ENCODE assay signal across 8 mouse cellular contexts in genomic region chr11:98954373-98954772, GRCm38 (mm10). TPM values are rescaled to one million over a fixed set of nuclear protein-coding genes. Genes with fewer than 3 reads are reported as not detected.
DNase-seq lines count a peak whose midpoint lies in the region; ATAC-seq and TF ChIP-seq lines count a peak whose summit lies in the region.

No protein-coding gene starts in this region.

- no peak for TF ChIP-seq POLR2A in brain, embryonic 14.5 days (IDR thresholded peaks at IDR 0.05; ENCODE audit: borderline replicate concordance, extremely low read depth, insufficient read depth, insufficient read length, poor library complexity, severe bottlenecking)
- no peak for TF ChIP-seq POLR2A in heart, adult 2 months (IDR thresholded peaks at IDR 0.05; ENCODE audit: insufficient read depth, low read depth, low read length)
- TF ChIP-seq POLR2A in kidney, adult 2 months (IDR thresholded peaks at IDR 0.05; ENCODE audit: low read depth, low read length), result no peak
- no peak for TF ChIP-seq POLR2A in olfactory bulb, adult 2 months (IDR thresholded peaks at IDR 0.05; ENCODE audit: insufficient read depth, low read depth, low read length)

- H3K9me3 ChIP-seq in lung, embryonic 15.5 days, result no peaks in the 10 kb centered on the region

- H3K4me1 ChIP-seq in heart, adult 2 months (ENCODE audit: control insufficient read depth, insufficient read depth, low read length), result peaks cover 35% of the 10 kb centered on the region
- peaks cover 49% of the 10 kb centered on the region for H3K4me1 ChIP-seq in kidney, adult 2 months (ENCODE audit: control insufficient read depth, insufficient read depth, low read length)
- peaks cover 79% of the 10 kb centered on the region for H3K4me1 ChIP-seq in lung, embryonic 15.5 days
- peaks cover 53% of the 10 kb centered on the region for H3K4me1 ChIP-seq in olfactory bulb, adult 2 months (ENCODE audit: control insufficient read depth, insufficient read depth, low read length)

- DNase-seq in left cerebral cortex, postnatal 4 days, result peak; percentile 79
- no peak for DNase-seq in left cerebral cortex, adult 9 months (ENCODE audit: low spot score in 2 of 2)
- DNase-seq in brain, embryonic 14.5 days (ENCODE audit: low read depth), result peak; percentile 76
- DNase-seq in heart, adult 2 months, result peak; percentile 80 to 84
- peak; percentile 84 for DNase-seq in kidney, adult 2 months

- peak; percentile 84 for TF ChIP-seq CTCF in brain, embryonic 14.5 days (IDR thresholded peaks at IDR 0.05; ENCODE audit: borderline replicate concordance, extremely low read depth, insufficient read depth, insufficient read length)
- TF ChIP-seq CTCF in heart, adult 2 months (IDR thresholded peaks at IDR 0.05), result peak; percentile 94
- TF ChIP-seq CTCF in kidney, adult 2 months (conservative IDR thresholded peaks at IDR 0.05; ENCODE audit: insufficient read depth, insufficient read length, low read depth, low read length), result peak; percentile 57
- peak; percentile 77 for TF ChIP-seq CTCF in olfactory bulb, adult 2 months (IDR thresholded peaks at IDR 0.05; ENCODE audit: insufficient read depth, low read depth, low read length)

- H3K27ac ChIP-seq in heart, adult 2 months, result peak overlapping the region; percentile 36
- H3K27ac ChIP-seq in kidney, adult 2 months (ENCODE audit: insufficient read depth, low read depth, low read length), result peak overlapping the region; percentile 68; the same call in 1 of the 2 replicates
- peak overlapping the region; percentile 85 for H3K27ac ChIP-seq in lung, embryonic 15.5 days
- no peak overlapping the region for H3K27ac ChIP-seq in olfactory bulb, adult 2 months (ENCODE audit: insufficient read depth, low read depth, low read length)

- 4% methylated on average over 10 of the region's 10 CpGs for WGBS in heart, adult 2 months
- 15% methylated on average over 10 of the region's 10 CpGs for WGBS in kidney, adult 2 months
- 8% methylated on average over 10 of the region's 10 CpGs for WGBS in lung, embryonic 15.5 days
- WGBS in olfactory bulb, adult 2 months, result 7% methylated on average over 10 of the region's 10 CpGs

- H3K9ac ChIP-seq in heart, adult 2 months (ENCODE audit: low read depth, low read length), result no peak overlapping the region
- H3K9ac ChIP-seq in lung, embryonic 15.5 days, result no peak overlapping the region

- no peaks in the 10 kb centered on the region for H3K79me2 ChIP-seq in heart, adult 2 months (replicated peaks; ENCODE audit: control insufficient read depth, insufficient read depth, low read length)

- peaks cover 6% of the 10 kb centered on the region; the same call in 1 of the 2 replicates for H3K36me3 ChIP-seq in heart, adult 2 months (ENCODE audit: control insufficient read depth, insufficient read depth, low read length)
- H3K36me3 ChIP-seq in kidney, adult 2 months (ENCODE audit: control insufficient read depth, insufficient read depth, low read length), result no peaks in the 10 kb centered on the region
- peaks cover 18% of the 10 kb centered on the region for H3K36me3 ChIP-seq in lung, embryonic 15.5 days

- no peak overlapping the region; the same call in 1 of the 2 replicates for H3K4me3 ChIP-seq in heart, adult 2 months
- H3K4me3 ChIP-seq in kidney, adult 2 months (ENCODE audit: insufficient read depth, low read depth, low read length), result no peak overlapping the region
- peak overlapping the region; percentile 7; the same call in 1 of the 2 replicates for H3K4me3 ChIP-seq in lung, embryonic 15.5 days
- no peak overlapping the region for H3K4me3 ChIP-seq in olfactory bulb, adult 2 months (ENCODE audit: insufficient read depth, low read depth, low read length)

- no peaks in the 10 kb centered on the region for H3K27me3 ChIP-seq in heart, adult 2 months (ENCODE audit: control insufficient read depth, insufficient read depth, low read length)
- no peaks in the 10 kb centered on the region for H3K27me3 ChIP-seq in kidney, adult 2 months (replicated peaks; ENCODE audit: control insufficient read depth, insufficient read depth, low read length)
- no peaks in the 10 kb centered on the region for H3K27me3 ChIP-seq in lung, embryonic 15.5 days

- peak overlapping the region; percentile 42 for H3K4me2 ChIP-seq in lung, embryonic 15.5 days

- TF ChIP-seq EP300 in heart, adult 2 months (IDR thresholded peaks at IDR 0.05; ENCODE audit: insufficient read depth, low read depth, low read length), result peak; percentile 50; the same call in 1 of the 2 replicates

- intact Hi-C loops in left cerebral cortex, postnatal 4 days (cut with DNase I), result no loop called here
- intact Hi-C loops in heart, adult 2 months (cut with DNase I), result loop anchor here (1.0 kb wide), 1 partner anchor 18 kb away; no protein-coding TSS in a partner anchor

- peak; percentile 80 for ATAC-seq in lung, embryonic 15.5 days (ENCODE audit: borderline replicate concordance, extremely low read depth, low FRiP score, low TSS enrichment)
- ATAC-seq in granulocyte monocyte progenitor cell, adult 5-6 weeks (replicated peaks; ENCODE audit: poor library complexity, severe bottlenecking), result no peak

RNA-seq across cellular contexts. Expression of gene Rara, which starts 26.8 kb away (rescaled TPM):
- 10 to 100 TPM; 20.3 to 21.5 TPM for total RNA-seq in left cerebral cortex, postnatal 4 days (2021)
- 8.4 and 14.4 TPM in 2 replicates for polyA plus RNA-seq in brain, embryonic 14.5 days (2012; rRNA removed)
- 10 to 100 TPM; 10.1 to 12.8 TPM for total RNA-seq in heart, adult 2 months (2021)
- polyA plus RNA-seq in heart, adult 2 months (2012; rRNA removed), result 7.1 and 10.9 TPM in 2 replicates
- 18.0 and 19.6 TPM in 2 replicates for polyA plus RNA-seq in kidney, adult 2 months (2012; rRNA removed)
- 36.5 and 38.4 TPM in 2 replicates for polyA plus RNA-seq in lung, embryonic 15.5 days (2015; fragmentation: Nextera tagmentation; extraction: Ambion mirVana)
- polyA plus RNA-seq in olfactory bulb, adult 2 months (2012; ENCODE audit: insufficient read depth, insufficient read length, low replicate concordance, missing spikeins), result not detected in 2 replicates
- 3.8 and 8.8 TPM in 2 replicates for total RNA-seq in granulocyte monocyte progenitor cell, adult 5-6 weeks (2014; fragmentation: Nextera tagmentation)
- 1.9 and 3.1 TPM in 2 replicates for total RNA-seq in granulocyte monocyte progenitor cell, adult 5-6 weeks (2017)

RNA-seq across cellular contexts. Expression of gene Gjd3, which starts 28.4 kb away (rescaled TPM):
- 1 to 10 TPM; 2.2 to 3.4 TPM for total RNA-seq in left cerebral cortex, postnatal 4 days (2021)
- polyA plus RNA-seq in brain, embryonic 14.5 days (2012; rRNA removed), result 2.5 and 2.9 TPM in 2 replicates
- total RNA-seq in heart, adult 2 months (2021), result under 1 TPM; 0.27 to 0.31 TPM
- polyA plus RNA-seq in heart, adult 2 months (2012; rRNA removed), result 0.94 and 1.6 TPM in 2 replicates
- 0.34 and 0.57 TPM in 2 replicates for polyA plus RNA-seq in kidney, adult 2 months (2012; rRNA removed)
- 0.20 and 0.61 TPM in 2 replicates for polyA plus RNA-seq in lung, embryonic 15.5 days (2015; fragmentation: Nextera tagmentation; extraction: Ambion mirVana)
- polyA plus RNA-seq in olfactory bulb, adult 2 months (2012; ENCODE audit: insufficient read depth, insufficient read length, low replicate concordance, missing spikeins), result not detected in 2 replicates
- total RNA-seq in granulocyte monocyte progenitor cell, adult 5-6 weeks (2014; fragmentation: Nextera tagmentation), result not detected in 2 replicates
- 1.8 TPM in 1 of 2 replicates, not detected in the other for total RNA-seq in granulocyte monocyte progenitor cell, adult 5-6 weeks (2017)

RNA-seq across cellular contexts. Expression of gene Cdc6, which starts 46.8 kb away (rescaled TPM):
- 1 to 10 TPM; 1.4 to 1.8 TPM for total RNA-seq in left cerebral cortex, postnatal 4 days (2021)
- 4.5 and 6.2 TPM in 2 replicates for polyA plus RNA-seq in brain, embryonic 14.5 days (2012; rRNA removed)
- under 1 TPM; 0.13 to 0.32 TPM for total RNA-seq in heart, adult 2 months (2021)
- polyA plus RNA-seq in heart, adult 2 months (2012; rRNA removed), result 0.14 and 0.26 TPM in 2 replicates
- 0.11 and 0.14 TPM in 2 replicates for polyA plus RNA-seq in kidney, adult 2 months (2012; rRNA removed)
- polyA plus RNA-seq in lung, embryonic 15.5 days (2015; fragmentation: Nextera tagmentation; extraction: Ambion mirVana), result 41.3 and 42.5 TPM in 2 replicates
- not detected in 2 replicates for polyA plus RNA-seq in olfactory bulb, adult 2 months (2012; ENCODE audit: insufficient read depth, insufficient read length, low replicate concordance, missing spikeins)
- total RNA-seq in granulocyte monocyte progenitor cell, adult 5-6 weeks (2014; fragmentation: Nextera tagmentation), result 47.8 and 58.8 TPM in 2 replicates
- 30.3 and 43.5 TPM in 2 replicates for total RNA-seq in granulocyte monocyte progenitor cell, adult 5-6 weeks (2017)

Comparison
In these comparisons a context has a peak if more than half of its experiments do, and no peak if none do; other contexts are left out.
1. DNase-seq: peak in left cerebral cortex, postnatal 4 days (single experiment), brain, embryonic 14.5 days (single experiment), heart, adult 2 months (2 of 2) and kidney, adult 2 months (single experiment); none in left cerebral cortex, adult 9 months (0 of 2).
2. Peak in every context shown above with its lines, with median percentiles within 50 percentile points of each other: CTCF ChIP-seq.